Mouse (Mus musculus): Measurements from ENCODE around the gene Adcy9. TPM values are rescaled to one million over a fixed set of nuclear protein-coding genes. Genes with fewer than 3 reads are reported as not detected.
"Not testable (repeated sequence)": the region's sequence is repeated elsewhere in the genome, so short reads cannot be mapped to it uniquely, and the experiment has no call there.

Gene Adcy9
- polyA plus RNA-seq, 1 experiment from 2014 or later, result 1.4 TPM

DNA sequence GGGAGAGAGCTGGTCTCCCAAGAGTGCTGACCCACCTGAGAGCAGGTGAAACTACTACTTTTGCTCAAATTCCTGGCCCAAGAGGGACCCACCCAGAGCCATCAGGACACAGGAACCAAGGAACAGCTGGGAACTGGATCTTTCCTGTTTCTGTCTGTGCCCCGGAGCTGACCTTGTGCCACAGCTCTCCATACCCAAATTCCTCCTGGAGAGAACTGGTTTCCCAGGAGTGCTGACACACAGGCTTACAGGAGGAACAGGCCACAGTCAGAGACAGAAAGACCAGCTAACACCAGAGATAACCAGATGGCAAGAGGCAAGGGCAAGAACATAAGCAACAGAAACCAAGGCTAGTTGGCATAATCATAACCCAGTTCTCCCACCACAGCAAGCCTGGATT, 175.1 kb downstream of the Adcy9 start:
- not testable (repeated sequence) for ATAC-seq (ENCODE audit: insufficient number of reproducible peaks, insufficient read depth, low FRiP score, low read depth); H3K27ac ChIP-seq (ENCODE audit: low read length); H3K4me3 ChIP-seq (ENCODE audit: low read depth, low read length); H3K9ac ChIP-seq (replicated peaks; ENCODE audit: low read depth, low read length); H3K36me3 ChIP-seq (ENCODE audit: control insufficient read depth, insufficient read depth, low read length); H3K4me2 ChIP-seq (replicated peaks; ENCODE audit: low read depth, low read length); H3K4me1 ChIP-seq (ENCODE audit: control insufficient read depth, insufficient read depth, low read length); H3K27me3 ChIP-seq (ENCODE audit: control insufficient read depth, insufficient read depth, low read length)
- H3K9me3 ChIP-seq (ENCODE audit: control insufficient read depth, low read depth, low read length), result peaks cover 10% of the 10 kb centered on the region; the same call in 1 of the 2 replicates
- 100% methylated on average over 1 of the region's 1 CpGs for WGBS

Other genes starting within 250 kb of the Adcy9 start
- gene Crebbp, start 206.5 kb downstream of the Adcy9 start, polyA plus RNA-seq (2014; fragmentation: Nextera tagmentation; extraction: Ambion mirVana), result 53.6 and 65.3 TPM in 2 replicates
- gene Srl, start 121.3 kb upstream of the Adcy9 start, polyA plus RNA-seq (2014; fragmentation: Nextera tagmentation; extraction: Ambion mirVana), result 10.5 and 13.8 TPM in 2 replicates
- 24.9 and 25.7 TPM in 2 replicates for gene Tfap4, start 139.4 kb upstream of the Adcy9 start, polyA plus RNA-seq (2014; fragmentation: Nextera tagmentation; extraction: Ambion mirVana)
- gene Glis2, start 174.2 kb upstream of the Adcy9 start, polyA plus RNA-seq (2014; fragmentation: Nextera tagmentation; extraction: Ambion mirVana), result 31.0 and 34.7 TPM in 2 replicates
- gene Pam16, start 204.5 kb upstream of the Adcy9 start, polyA plus RNA-seq (2014; fragmentation: Nextera tagmentation; extraction: Ambion mirVana), result 84.7 and 85.5 TPM in 2 replicates
- gene Vasn, start 219.4 kb upstream of the Adcy9 start, polyA plus RNA-seq (2014; fragmentation: Nextera tagmentation; extraction: Ambion mirVana), result 17.5 and 20.4 TPM in 2 replicates
- 57.8 and 61.6 TPM in 2 replicates for gene Dnaja3, start 219.5 kb upstream of the Adcy9 start, polyA plus RNA-seq (2014; fragmentation: Nextera tagmentation; extraction: Ambion mirVana)

Measured in stomach, embryonic 14.5 days (tissue).